Mouse (Mus musculus) fat pad, adult 2 months (tissue): ENCODE data around the gene Fam20a.

Source experiments
- DNase-seq: peaks from one replicate; pipeline ENCODE4 v3.0.0-alpha.2; 2011; ENCODE audit warnings: low read depth, low spot score; ENCODE audit errors: extremely low read depth

Gene Fam20a

DNA sequence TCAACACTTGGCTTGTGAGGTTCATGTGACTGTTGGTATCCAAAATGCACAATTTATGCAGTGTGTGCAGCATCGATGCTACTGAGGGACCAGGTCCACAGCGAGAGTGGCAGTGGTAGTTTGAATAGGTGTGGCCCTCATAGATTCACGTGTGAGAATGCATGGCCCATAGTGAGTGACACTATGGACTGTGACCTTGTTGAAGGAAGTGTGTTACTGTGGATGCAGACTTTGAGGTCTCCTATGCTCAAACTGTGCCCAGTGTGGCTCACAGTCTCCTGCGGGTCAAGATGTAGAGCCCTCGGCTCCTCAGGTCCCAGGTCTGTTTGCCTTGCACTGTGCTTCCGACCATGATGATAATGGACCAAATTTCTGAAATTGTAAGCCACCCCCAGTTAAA lies 39.9 kb downstream of the Fam20a start:
- no peak for DNase-seq

DNA sequence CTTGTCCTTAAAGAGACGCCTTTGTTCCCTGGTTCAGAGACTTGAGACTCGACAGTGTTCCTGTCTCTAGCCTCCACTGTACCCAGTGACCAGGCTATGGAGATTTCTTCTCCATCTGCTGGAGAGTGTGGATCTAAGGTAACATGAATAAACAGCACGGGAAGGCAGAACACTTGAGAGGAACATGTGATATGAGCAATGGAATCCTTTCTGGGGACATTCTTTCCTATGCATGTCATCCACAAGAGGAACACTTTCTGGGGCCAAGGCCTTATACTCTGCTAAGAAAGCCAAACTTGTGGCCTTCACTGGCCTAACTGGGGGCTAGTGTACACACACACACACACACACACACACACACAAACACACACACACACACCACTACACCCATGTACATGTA lies 40.5 kb downstream of the Fam20a start:
- no peak for DNase-seq

DNA sequence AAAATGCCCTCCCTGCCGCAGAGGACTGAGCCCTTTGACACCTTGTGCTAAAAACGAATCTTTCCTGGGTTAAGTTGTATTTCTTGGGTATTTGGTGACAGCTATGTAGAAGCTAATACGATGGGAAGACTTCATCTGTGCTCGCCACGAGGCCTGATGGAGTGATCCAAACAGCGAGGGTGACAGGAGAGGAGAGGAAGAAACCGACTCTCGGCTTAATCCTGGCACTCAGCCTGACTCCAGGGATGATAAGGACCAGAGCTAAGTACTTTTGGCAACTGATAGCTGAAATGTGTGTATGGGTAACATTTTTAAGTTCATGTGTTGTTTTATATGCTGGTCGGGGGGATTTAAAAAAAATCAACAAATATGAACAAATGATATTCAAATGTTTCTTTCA lies 41.1 kb downstream of the Fam20a start:
- DNase-seq: no peak

GRCm38 (mm10) chr11:109678291-109678690 lies 43.8 kb downstream of the Fam20a start:
- DNase-seq: no peak

GRCm38 (mm10) chr11:109676621-109677373 lies 45.3 kb downstream of the Fam20a start:
- DNase-seq: no peak

GRCm38 (mm10) chr11:109675771-109676170 lies 46.3 kb downstream of the Fam20a start:
- DNase-seq: no peak

- DNase-seq: no peak
Observed at GRCm38 (mm10) chr11:109675208-109675607, 46.9 kb downstream of the Fam20a start.

DNA sequence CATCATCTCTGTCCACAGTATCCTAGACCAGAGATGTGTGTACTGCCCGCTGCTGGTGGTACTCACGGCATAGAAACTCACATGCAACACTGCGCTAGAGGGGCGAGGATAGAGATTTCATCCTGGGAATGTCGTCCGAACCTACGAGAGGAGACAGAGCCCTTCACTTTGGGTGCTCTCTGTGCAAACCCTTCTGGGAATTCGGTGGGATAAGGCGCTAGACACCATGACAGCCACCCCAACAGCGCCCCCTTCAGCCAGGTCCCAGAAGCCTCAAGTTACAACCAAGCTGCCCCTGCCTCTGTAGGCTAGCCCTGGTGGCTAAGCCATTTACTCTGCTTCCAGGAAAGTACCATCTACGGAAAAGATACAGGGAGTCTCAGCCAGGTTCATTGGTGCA lies 47.5 kb downstream of the Fam20a start:
- no peak for DNase-seq

GRCm38 (mm10) chr11:109673741-109674140 lies 48.3 kb downstream of the Fam20a start:
- no peak for DNase-seq

- no peak for DNase-seq
Observed at GRCm38 (mm10) chr11:109672881-109673739, 49.0 kb downstream of the Fam20a start.

- no peak for DNase-seq
Observed at GRCm38 (mm10) chr11:109672396-109672795, 49.7 kb downstream of the Fam20a start.

GRCm38 (mm10) chr11:109672021-109672324 lies 50.1 kb downstream of the Fam20a start:
- no peak for DNase-seq

DNA sequence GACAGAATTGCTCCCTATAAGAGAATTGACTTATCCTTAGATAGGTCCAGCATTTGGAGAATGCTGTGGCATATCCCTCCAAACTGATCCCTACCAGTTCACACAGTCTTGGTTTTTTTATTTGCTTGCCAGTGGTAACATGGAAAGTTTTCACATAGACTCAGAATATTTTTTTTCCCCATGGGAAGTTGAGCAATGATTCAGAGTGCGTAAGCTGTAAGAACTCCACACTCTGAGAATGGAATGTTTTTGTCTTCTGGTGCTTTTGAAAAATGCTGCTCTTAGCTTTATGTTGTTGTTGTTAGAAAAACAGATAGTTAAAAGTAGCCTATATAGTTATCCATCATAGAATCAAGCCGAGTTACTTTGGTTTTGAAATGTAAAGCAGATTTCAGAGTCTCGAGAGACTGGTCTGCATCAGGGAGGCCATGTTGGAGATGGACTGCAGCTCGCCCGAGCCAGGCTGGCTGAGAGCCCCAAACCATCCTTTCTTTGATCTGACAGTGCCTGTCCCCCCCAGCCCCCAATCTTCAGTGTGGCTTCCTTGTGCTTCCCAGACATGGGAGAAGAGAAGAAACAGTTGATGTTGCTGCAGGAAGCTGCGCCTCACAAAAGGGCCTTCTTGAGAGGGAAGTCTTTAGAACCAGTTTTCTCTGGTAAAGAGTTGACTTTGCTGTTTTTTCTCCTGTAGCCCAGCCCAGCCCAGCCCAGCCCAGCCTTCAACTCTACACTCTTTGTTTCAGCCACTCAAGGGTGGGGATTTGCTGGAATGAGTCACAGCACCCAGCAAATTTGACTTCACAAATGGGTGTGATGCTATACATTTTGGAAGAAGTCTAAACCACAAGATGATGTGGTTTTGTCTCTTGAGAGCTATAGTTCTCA lies 50.7 kb downstream of the Fam20a start:
- no peak for DNase-seq

DNA sequence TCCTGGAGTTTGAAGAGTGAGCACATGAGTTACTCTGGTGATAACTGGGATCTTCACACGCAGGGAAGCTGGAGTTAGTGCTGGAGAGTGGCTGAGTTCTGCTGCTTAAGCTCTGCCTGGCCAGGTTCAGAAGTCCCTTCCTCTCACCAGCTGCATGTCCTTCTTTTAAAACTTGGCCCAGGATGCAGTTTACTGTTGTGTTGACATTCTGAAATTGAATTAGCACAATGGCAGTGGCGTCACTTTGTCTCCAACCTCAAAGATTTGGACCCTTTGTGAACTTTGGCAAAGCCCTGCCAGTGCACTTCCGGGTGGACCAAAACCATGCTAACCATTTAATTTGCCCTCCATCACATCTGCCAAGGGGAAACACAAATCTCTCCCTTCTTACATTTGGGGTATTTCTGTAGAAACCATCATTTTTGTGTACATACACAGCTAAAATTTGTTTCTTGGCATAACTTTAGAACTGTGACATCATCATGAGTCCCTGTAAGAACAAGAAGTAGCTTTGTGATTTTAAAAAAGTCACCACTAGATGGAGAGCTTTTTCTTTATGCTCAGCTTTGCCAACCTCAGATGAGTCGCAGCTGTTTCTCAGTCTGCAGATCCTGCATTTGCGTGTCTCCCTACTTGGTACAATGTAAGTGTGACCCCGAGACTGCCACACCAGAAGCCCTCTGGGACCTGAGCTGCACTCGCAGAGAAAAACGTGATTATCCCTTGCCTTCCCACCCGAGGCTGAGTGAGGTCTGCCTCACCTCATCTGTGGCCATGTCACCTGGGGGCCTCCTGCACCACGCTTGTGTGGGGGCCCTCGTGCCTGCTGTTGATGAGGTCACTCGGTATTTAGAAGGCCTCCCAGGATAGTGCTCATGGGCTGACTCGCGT lies 51.8 kb downstream of the Fam20a start:
- DNase-seq: no peak

DNA sequence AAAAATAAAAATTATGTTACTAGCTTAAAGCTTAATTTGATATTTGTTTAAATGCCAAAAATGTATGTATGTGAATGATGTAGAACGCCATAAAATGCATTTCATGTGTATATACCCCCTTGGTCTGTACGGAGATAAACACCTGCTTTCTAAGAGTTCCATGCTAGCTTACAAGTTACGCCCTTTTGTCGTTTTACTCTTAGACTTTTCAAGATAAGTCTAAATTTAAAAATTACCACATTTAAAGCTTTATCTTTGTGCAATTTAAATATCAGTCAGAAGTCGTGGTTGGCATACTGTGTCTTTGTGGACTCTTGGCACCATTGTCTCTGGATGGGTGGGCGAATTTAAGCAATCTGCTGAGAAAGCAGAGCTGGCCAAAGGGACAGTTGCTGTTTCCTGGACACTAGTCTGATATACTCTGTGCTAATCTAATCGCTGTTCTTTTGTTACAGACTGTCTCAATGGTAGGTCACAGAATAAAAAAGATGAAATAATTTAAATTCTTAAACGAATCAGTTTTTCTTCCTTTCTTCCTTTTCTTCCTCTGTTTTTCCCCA lies 52.9 kb downstream of the Fam20a start:
- no peak for DNase-seq

DNA sequence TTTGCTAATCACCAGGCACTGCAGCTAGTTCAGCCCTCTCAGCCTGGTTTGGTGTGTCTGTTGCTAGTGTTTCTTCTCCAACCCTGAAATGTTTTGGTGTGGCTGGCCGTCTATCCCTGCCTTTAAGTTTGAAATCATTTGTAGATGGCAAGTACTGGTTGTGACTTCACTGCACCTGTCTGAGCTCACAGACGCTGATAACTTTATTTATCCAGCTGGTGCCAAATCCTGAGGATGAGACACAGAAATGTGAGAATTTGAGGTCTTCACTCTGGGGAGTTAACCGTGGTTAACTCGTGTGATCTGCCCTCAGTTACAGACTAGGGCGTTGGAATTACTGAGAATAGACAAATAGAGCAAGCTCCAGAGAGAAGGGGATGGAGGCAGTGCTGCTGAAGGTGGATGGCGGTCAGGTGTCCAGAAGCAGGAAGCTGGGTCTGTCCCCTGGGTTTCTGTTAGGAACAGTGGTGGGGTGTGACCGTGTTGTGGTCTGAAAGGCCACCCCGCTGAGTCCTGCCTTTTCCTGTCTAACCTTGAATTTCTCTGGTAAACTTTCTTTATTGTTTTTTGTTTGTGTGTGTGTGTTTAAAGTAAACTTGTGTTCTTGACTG lies 53.9 kb downstream of the Fam20a start:
- DNase-seq: no peak

DNA sequence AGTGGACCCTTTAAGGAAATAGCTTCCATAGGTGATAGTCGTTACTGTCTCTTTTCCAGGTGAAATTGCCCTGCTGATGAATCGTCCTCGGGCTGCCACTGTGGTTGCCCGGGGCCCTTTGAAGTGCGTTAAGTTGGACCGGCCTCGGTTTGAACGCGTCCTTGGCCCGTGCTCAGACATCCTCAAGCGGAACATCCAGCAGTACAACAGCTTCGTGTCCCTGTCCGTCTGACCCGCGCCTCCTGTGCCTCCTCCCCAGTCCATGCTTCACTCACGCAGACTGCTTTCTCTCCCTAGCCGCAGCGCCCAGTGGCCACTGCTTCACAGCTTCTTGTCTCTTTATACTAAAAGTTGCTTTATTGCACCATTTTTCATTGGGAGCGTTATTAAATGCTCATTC lies 54.7 kb downstream of the Fam20a start:
- no peak for DNase-seq

DNA sequence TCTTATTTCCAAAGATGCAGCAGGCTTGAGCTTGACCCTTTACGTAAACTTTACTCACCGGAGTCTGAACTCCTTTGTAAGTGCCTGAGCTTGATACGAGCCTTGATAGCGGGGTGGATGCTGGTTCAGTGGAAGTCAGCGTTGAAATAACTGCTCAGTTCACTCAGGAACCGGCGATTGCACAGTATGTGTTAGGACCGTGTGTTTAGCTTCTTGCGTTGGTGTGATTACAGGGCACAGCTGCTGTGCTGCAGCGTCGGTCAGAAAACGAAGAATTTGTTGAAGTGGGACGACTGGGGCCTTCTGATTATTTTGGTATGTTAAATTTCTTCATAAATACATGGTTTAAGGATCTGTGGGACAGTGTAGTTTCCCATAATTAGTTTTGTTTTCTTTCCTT lies 55.7 kb downstream of the Fam20a start:
- DNase-seq: no peak

- no peak for DNase-seq
Observed at GRCm38 (mm10) chr11:109665424-109665823, 56.7 kb downstream of the Fam20a start.

DNA sequence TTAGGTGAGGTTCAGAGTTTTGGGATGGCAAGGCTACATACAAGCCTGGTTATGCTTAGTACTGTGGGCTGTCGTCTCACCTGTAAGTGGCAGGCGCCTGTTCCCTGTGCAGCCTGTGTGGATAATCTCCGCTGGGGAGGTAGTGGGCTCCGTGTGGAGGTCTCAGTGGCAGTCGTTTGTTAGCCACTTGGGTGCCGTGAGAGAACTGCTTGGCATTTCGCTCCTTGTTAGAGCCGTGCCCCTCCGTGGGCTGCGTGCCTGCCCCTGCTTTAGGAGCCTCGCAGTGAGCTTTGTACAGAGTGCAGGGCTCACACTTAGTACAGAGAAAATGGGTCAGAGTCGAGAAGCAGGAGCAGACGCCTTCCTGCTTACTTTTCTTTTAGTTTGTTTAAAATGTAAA lies 57.8 kb downstream of the Fam20a start:
- DNase-seq: no peak
